Mouse (Mus musculus) embryonic facial prominence, embryonic 15.5 days (tissue): ENCODE data around the gene Baiap2l1. TPM values are rescaled to one million over a fixed set of nuclear protein-coding genes. Genes with fewer than 3 reads are reported as not detected.

Experiments
- ATAC-seq: fragments of 200-750 bp; cut with Nextera tagmentation; 2 replicates; pipeline ENCODE4 v1.8.0; 2017; ENCODE audit warnings: low read depth, moderate TSS enrichment; ENCODE audit not compliant: insufficient number of reproducible peaks, low FRiP score, low TSS enrichment
- H3K27ac ChIP-seq: fragments of 300-500 bp; sonication (generic); replicated peaks from 2 replicates; pipeline ENCODE4 v1.5.1; 2015; ENCODE audit warnings: mild to moderate bottlenecking, inconsistent platforms
- H3K27me3 ChIP-seq: fragments of 300-500 bp; sonication (generic); 2 replicates; pipeline ENCODE4 v1.6.1; 2015; ENCODE audit warnings: inconsistent platforms
- H3K36me3 ChIP-seq: fragments of 300-500 bp; sonication (generic); 2 replicates; pipeline ENCODE4 v1.6.1; 2015; ENCODE audit warnings: mild to moderate bottlenecking, inconsistent platforms
- H3K4me1 ChIP-seq: fragments of 300-500 bp; sonication (generic); 2 replicates; pipeline ENCODE4 v1.6.1; 2015; ENCODE audit warnings: inconsistent platforms
- H3K4me2 ChIP-seq: fragments of 300-500 bp; sonication (generic); replicated peaks from 2 replicates; pipeline ENCODE4 v1.6.1; 2015; ENCODE audit warnings: mild to moderate bottlenecking, inconsistent platforms
- H3K4me3 ChIP-seq: fragments of 300-500 bp; sonication (generic); replicated peaks from 2 replicates; pipeline ENCODE4 v1.5.1; 2015; ENCODE audit warnings: mild to moderate bottlenecking, inconsistent platforms
- H3K9ac ChIP-seq: fragments of 300-500 bp; sonication (generic); 2 replicates; pipeline ENCODE4 v1.6.1; 2015; ENCODE audit warnings: inconsistent platforms
- H3K9me3 ChIP-seq: fragments of 300-500 bp; sonication (generic); replicated peaks from 2 replicates; pipeline ENCODE4 v1.6.1; 2016; ENCODE audit warnings: inconsistent platforms
- WGBS: fragments of 180-500 bp; shearing (Covaris S2); methylation state at CpG from one replicate; pipeline ENCODE4 v1.1.7; 2015; 5-methylcytosine and 5-hydroxymethylcytosine counted together
- polyA plus RNA-seq: library from polyadenylated mRNA; unstranded; fragments of >200 nt; fragmentation: Nextera tagmentation; extraction: Ambion mirVana; gene quantifications from 2 replicates; pipeline ENCODE4 v1.2.1, GENCODE M21; 2015

The Baiap2l1 gene
- polyA plus RNA-seq, 1 experiment from 2014 or later, result 11.7 TPM

GRCm38 (mm10) chr5:144312183-144312582 lies 45.7 kb downstream of the Baiap2l1 start:
- Histone ChIP-seq H3K9me3 (no peaks in the 10 kb centered on the region), H3K36me3 (no peaks in the 10 kb centered on the region), H3K4me2 (no peak overlapping the region), H3K9ac (no peak overlapping the region), H3K27ac (no peak overlapping the region), H3K27me3 (no peaks in the 10 kb centered on the region), H3K4me3 (no peak overlapping the region), H3K4me1 (0 out of 2 replicates have a peak, but pooled peaks cover 6% of the 10 kb centered on the region)
- WGBS, result 69% methylated on average over 7 of the region's 7 CpGs
- no peak for ATAC-seq

DNA sequence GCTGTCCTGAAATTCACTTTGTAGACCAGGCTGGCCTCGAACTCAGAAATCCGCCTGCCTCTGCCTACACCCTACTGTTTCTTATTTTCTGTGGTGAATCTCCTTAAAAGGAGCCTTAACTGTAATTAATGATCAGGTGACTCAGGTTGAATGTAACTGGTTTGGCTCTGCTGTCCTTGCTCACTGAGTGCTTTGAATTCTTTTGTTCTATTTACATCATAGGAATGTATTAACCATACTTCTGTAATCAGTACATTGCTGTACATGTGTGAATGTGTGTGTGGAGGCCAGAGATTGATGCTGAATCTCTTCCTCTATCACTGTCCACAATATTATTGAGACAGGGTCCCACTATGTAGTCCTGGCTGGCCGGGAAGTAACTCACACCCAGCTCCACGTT lies 49.0 kb downstream of the Baiap2l1 start:
- no peak for ATAC-seq
- no peaks in the 10 kb centered on the region for H3K36me3 ChIP-seq
- H3K4me3 ChIP-seq, result no peak overlapping the region
- WGBS, result 75% methylated on average over 4 of the region's 4 CpGs
- no peak overlapping the region for H3K9ac ChIP-seq
- H3K4me1 ChIP-seq, result 0 out of 2 replicates have a peak, but pooled peaks cover 6% of the 10 kb centered on the region
- no peak overlapping the region for H3K4me2 ChIP-seq
- no peak overlapping the region for H3K27ac ChIP-seq
- no peaks in the 10 kb centered on the region for H3K27me3 ChIP-seq
- no peaks in the 10 kb centered on the region for H3K9me3 ChIP-seq

DNA sequence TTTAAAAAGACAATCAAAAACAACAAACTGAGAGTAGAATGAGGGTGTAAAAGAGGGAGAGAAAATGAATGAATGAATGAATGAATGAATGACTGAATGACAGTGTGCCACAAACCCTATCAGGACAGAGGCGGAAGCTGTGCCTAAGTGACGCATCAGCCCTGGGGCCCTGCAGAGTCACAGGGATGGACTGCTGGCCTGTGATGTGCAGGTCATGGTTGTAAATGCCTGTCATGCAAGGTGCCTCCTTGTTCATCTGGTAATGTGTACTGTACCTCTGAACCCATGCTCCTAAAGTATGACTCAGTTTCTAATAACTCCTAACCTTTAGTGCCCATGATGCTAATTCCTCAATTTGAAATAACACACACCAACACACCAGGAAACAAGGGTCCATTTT lies 54.8 kb downstream of the Baiap2l1 start:
- 89% methylated on average over 2 of the region's 2 CpGs for WGBS

DNA sequence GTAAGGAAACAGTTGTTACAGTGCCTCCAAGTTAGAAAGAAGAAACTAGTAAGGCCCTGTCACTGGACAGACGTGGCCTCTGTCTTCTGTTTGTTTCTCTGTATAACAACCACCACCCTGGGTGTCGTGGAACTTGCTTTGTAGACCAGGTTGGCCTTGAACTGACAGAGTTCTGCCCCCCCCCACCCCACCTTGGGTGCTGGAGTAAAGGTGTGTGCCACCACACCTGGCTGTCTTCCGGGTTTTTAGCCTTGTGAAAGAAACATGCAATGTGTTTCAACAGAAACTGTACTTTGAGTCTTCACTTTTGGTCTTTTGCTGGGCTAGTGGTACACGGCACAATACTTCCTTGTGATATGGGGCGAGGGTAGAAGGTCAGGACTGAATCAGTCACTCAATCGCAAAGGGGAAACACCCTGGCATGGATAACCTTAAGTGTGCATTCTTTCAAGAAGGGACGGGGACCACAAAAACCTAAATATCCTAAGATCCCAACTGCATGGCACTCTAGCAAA lies 61.8 kb downstream of the Baiap2l1 start:
- WGBS, result 76% methylated on average over 7 of the region's 7 CpGs
- no peak for ATAC-seq
- H3K4me3 ChIP-seq, result no peak overlapping the region
- H3K9ac ChIP-seq, result no peak overlapping the region
- H3K4me1 ChIP-seq, result peaks cover 9% of the 10 kb centered on the region
- no peaks in the 10 kb centered on the region for H3K9me3 ChIP-seq
- H3K27ac ChIP-seq, result no peak overlapping the region
- no peaks in the 10 kb centered on the region for H3K36me3 ChIP-seq
- H3K4me2 ChIP-seq, result no peak overlapping the region
- no peaks in the 10 kb centered on the region for H3K27me3 ChIP-seq

More for the DNA sequence above, 54.8 kb downstream of the Baiap2l1 start:
- Histone ChIP-seq H3K4me3 (no peak overlapping the region), H3K4me2 (no peak overlapping the region), H3K36me3 (no peaks in the 10 kb centered on the region), H3K9ac (no peak overlapping the region), H3K4me1 (no peaks in the 10 kb centered on the region), H3K27ac (no peak overlapping the region), H3K27me3 (no peaks in the 10 kb centered on the region), H3K9me3 (no peaks in the 10 kb centered on the region)
- no peak for ATAC-seq

- no peak for ATAC-seq
- 78% methylated on average over 1 of the region's 1 CpGs for WGBS
- H3K36me3 ChIP-seq, result no peaks in the 10 kb centered on the region
- peaks cover 9% of the 10 kb centered on the region for H3K4me1 ChIP-seq
- no peaks in the 10 kb centered on the region for H3K9me3 ChIP-seq
- no peaks in the 10 kb centered on the region for H3K27me3 ChIP-seq
- H3K4me2 ChIP-seq, result no peak overlapping the region
- H3K9ac ChIP-seq, result no peak overlapping the region
- no peak overlapping the region for H3K27ac ChIP-seq
- H3K4me3 ChIP-seq, result no peak overlapping the region
Observed at GRCm38 (mm10) chr5:144295357-144295756, 62.6 kb downstream of the Baiap2l1 start.

- H3K4me1 ChIP-seq, result peaks cover 9% of the 10 kb centered on the region
- no peaks in the 10 kb centered on the region for H3K36me3 ChIP-seq
- no peak overlapping the region for H3K4me2 ChIP-seq
- H3K9ac ChIP-seq, result no peak overlapping the region
- no peaks in the 10 kb centered on the region for H3K9me3 ChIP-seq
- H3K27me3 ChIP-seq, result no peaks in the 10 kb centered on the region
- H3K27ac ChIP-seq, result no peak overlapping the region
- H3K4me3 ChIP-seq, result no peak overlapping the region
- ATAC-seq, result no peak
- WGBS, result 49% methylated on average over 7 of the region's 7 CpGs
Observed at GRCm38 (mm10) chr5:144294908-144295307, 63.0 kb downstream of the Baiap2l1 start.

DNA sequence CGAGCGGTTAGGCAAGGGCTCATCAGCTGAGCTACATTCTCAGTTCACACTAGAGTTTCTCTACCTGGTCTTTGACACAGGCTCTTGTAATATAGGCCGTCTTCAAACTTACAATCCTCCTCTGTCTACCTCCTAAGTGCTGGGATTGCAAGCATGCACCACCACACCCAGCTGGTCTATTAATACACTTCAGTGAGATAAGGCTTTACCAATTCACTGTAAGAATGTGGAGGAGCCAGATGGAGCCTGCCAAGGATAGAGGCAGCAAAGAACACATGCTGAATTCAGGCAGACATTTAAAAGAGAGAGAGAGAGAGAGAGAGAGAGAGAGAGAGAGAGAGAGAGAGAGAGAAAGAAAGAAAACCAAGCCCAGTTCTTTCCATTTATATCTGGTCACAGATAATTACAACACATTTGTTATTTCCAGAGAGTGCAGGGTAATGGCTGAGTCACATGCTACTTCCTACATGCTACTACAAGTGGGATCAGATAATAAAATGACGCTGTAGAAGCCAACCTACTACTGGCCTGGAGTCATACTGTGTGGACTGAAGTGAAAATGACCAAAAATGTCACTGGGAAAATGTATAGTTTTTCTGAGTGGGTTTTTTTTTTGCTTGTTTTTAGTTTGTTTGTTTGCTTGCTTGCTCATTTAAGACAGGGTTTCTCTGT lies 68.0 kb downstream of the Baiap2l1 start:
- H3K36me3 ChIP-seq, result no peaks in the 10 kb centered on the region
- WGBS, result 78% methylated on average over 4 of the region's 4 CpGs
- H3K4me1 ChIP-seq, result peaks cover 10% of the 10 kb centered on the region
- no peak overlapping the region for H3K4me2 ChIP-seq
- H3K4me3 ChIP-seq, result no peak overlapping the region
- H3K9ac ChIP-seq, result no peak overlapping the region
- H3K9me3 ChIP-seq, result no peaks in the 10 kb centered on the region
- no peak for ATAC-seq
- H3K27ac ChIP-seq, result peak overlapping the region; percentile 34; the same call in 1 of the 2 replicates
- H3K27me3 ChIP-seq, result no peaks in the 10 kb centered on the region

- ATAC-seq, result no peak
- Histone ChIP-seq H3K9me3 (no peaks in the 10 kb centered on the region), H3K36me3 (no peaks in the 10 kb centered on the region), H3K27ac (no peak overlapping the region), H3K4me1 (peaks cover 7% of the 10 kb centered on the region), H3K4me2 (no peak overlapping the region), H3K27me3 (no peaks in the 10 kb centered on the region), H3K4me3 (no peak overlapping the region), H3K9ac (no peak overlapping the region)
- WGBS, result 77% methylated on average over 9 of the region's 9 CpGs
Observed at GRCm38 (mm10) chr5:144288391-144288790, 69.5 kb downstream of the Baiap2l1 start.

- ATAC-seq, result no peak
- H3K4me3 ChIP-seq, result no peak overlapping the region
- H3K4me1 ChIP-seq, result peaks cover 7% of the 10 kb centered on the region
- no peak overlapping the region for H3K9ac ChIP-seq
- H3K27me3 ChIP-seq, result no peaks in the 10 kb centered on the region
- H3K27ac ChIP-seq, result no peak overlapping the region
- WGBS, result 70% methylated on average over 3 of the region's 3 CpGs
- no peaks in the 10 kb centered on the region for H3K36me3 ChIP-seq
- H3K4me2 ChIP-seq, result no peak overlapping the region
- H3K9me3 ChIP-seq, result no peaks in the 10 kb centered on the region
Observed at GRCm38 (mm10) chr5:144287267-144287820, 70.6 kb downstream of the Baiap2l1 start.

DNA sequence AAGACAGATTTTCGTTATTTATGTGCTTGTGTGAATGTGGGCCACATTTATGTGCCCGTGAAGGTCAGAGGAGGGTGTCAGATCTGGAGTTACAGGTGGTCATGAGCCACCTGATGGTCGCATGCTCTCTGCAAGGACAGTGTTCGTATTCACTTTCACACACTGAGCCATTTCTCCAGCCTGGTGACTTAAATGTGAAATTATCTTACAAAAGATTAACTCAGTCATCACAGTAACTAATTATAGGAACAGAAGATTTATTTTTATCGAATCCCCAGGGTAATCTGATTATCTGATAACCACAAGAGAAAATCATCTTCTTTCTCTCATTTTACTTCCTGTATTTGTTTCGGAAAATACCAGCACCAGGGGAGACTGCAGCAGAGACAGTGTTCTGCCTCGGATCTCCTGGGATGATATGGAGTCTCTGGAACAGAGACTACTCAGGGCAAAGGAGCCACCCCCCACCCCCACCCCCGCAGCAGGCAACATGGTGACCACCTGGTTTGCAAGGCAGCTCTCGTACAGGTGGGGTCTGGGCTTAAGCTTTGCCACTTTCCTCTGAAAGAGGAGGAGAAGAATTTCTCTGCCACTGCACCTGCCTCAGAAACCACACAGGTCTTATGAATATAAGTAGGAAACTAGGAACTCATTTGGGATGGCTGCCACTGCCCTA lies 71.2 kb downstream of the Baiap2l1 start:
- Histone ChIP-seq H3K4me3 (no peak overlapping the region), H3K4me2 (no peak overlapping the region), H3K27ac (no peak overlapping the region), H3K27me3 (no peaks in the 10 kb centered on the region), H3K9ac (no peak overlapping the region), H3K4me1 (peaks cover 7% of the 10 kb centered on the region), H3K36me3 (no peaks in the 10 kb centered on the region), H3K9me3 (no peaks in the 10 kb centered on the region)
- no peak for ATAC-seq
- WGBS, result 66% methylated on average over 9 of the region's 9 CpGs

DNA sequence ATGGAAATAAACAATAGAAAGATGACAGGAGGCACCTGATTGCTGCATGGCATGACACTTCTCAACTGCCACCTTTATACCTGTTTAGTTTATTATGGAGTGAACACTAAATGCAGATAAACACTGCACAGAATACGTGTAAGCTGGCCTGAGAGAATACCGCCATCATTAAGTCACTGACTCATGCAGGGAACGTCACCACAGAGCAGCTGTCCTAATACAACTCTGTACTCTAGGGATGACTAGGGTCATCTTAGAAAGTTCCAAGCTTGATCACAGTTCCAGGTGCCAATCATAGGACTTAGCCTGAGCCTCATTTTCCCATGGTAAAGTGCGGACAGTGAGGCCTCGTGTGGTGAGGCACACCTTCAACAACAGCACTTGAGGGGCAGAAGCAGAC lies 73.3 kb downstream of the Baiap2l1 start:
- Histone ChIP-seq H3K9ac (no peak overlapping the region), H3K9me3 (no peaks in the 10 kb centered on the region), H3K27ac (no peak overlapping the region), H3K4me3 (no peak overlapping the region), H3K4me2 (no peak overlapping the region), H3K36me3 (peaks cover 4% of the 10 kb centered on the region; the same call in 1 of the 2 replicates), H3K27me3 (no peaks in the 10 kb centered on the region), H3K4me1 (peaks cover 7% of the 10 kb centered on the region)
- WGBS, result 77% methylated on average over 5 of the region's 5 CpGs
- ATAC-seq, result no peak
